Mouse (Mus musculus) c-Kit-positive CD71-positive TER-119-positive erythroid progenitor cells, embryonic 14.5 days (primary cell): ENCODE measurements around the gene Cyb561d2.

Experiments used
- DNase-seq: peaks from one replicate; pipeline ENCODE4 v3.0.0-alpha.2; 2013; ENCODE audit warnings: low spot score

Cyb561d2 gene

DNA sequence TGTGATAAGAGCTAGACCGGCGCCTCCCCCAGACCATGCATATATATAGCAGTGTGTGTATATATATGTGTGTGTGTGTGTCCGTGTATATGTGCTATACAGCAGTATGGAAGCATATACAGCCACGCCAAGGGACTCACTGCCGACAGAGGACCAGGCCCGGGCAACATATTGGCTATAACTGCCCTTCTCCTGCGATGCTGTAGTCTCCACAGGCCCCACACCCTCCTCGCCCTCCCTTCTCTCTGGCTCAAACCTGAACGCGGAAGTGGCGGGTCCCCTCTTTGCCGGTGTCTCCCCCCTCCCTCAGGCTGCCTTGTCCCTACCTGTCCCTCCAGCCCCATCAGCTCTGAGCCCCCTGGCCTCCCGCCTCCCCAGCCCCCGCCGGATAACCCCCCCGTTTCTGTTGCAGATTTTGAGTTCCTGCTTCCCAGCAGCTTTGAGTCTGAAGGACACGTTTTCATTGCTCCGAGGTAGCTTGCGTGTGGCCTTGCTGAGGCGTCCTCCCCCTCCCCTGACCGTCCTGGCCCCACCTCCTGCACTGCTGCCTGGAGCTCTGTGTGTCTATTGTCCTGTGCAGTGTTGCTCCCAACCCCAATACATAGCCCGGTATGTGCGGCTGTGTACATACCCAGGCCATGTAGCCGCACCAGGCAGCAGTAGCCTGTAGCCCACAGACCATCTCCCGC lies 20.1 kb downstream of the Cyb561d2 start:
- DNase-seq: no peak

DNA sequence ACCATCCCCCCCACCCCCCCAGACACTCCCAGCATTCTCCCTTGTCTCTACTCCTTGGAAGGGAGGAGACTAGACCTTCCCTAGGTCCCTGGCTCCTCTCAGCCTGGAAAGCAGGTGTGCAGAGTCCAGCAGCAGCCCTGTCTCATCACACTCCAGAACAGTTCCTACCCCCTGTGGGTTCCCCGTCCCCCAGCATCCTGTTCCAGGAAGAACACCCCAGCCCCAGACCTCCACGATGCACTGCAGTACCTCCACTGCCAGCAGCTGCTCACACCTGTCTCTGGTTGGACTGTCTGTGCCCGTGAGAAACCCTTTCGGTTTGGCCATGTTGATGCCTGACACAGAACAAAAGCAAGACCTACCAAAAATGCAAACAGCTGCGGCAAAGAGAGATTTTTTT lies 20.8 kb downstream of the Cyb561d2 start:
- no peak for DNase-seq

DNA sequence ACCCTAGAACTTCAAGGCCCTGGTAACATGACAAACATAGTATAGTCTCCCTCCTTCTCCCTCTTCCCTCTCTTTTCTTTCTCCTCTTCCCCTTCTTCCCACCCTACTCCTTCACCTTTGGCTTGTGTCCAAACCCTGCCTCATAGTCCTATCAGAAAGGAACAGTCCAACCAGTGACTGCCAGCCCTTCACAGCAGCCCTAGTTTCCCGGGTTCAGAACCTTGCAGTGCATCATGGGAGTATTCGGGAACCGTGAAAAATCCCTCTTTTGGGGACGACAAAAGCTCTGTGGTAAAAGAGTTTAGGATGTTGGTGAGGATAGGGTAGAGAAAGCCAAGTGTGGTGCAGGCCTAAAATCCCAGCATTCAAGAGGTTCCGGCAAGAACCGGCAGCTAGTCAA lies 21.7 kb downstream of the Cyb561d2 start:
- no peak for DNase-seq

DNA sequence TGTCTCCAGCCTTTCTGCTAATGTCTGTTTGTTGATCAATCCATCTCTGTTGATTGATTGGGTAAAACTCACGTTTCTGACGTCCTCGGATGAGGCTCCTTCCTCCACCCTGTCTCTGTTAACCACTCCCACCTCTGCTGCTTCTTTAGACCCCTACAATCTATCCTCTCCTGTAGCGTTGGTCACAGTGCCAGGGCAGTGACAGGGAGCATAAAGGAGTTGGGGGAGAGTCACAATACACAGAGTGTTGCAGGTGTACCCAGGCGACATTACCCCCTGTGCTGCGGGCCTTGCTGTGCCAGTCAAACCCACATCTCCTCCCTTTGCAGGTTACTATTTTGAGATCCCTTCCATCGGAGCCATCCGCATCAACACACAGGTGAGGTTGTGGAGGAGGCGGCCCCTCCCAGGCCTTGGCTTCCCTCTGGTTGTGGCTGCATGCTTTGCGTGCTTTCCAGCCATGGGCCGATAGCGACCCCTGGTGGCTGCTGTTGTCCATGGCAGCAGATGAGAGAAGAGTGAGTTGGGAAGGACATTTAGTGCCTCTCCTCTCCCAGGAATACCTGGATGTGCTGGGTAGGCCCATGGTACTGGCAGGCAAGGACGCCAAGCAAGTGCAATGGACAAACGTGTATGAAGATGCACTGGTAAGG lies 27.6 kb downstream of the Cyb561d2 start:
- peak; percentile 74 for DNase-seq

DNA sequence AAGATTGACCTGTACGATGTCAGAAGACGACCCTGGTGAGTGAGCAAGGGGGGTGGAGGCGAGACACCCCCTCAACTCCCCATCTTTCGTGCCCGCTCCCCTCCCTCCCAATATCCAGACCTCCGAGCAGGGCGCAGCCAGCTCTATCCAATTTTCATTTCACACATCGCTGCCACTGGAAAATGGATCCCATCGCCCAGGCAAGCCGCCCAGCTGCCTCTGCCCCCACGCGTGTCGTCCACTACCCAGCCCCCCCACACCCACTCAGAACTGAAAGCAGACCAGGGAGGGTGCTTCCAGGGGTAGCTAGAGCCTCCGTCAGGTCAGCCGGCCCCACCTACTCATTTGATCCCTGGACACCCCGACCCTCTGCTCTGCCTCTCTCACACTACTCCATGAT lies 29.7 kb downstream of the Cyb561d2 start:
- no peak for DNase-seq

DNA sequence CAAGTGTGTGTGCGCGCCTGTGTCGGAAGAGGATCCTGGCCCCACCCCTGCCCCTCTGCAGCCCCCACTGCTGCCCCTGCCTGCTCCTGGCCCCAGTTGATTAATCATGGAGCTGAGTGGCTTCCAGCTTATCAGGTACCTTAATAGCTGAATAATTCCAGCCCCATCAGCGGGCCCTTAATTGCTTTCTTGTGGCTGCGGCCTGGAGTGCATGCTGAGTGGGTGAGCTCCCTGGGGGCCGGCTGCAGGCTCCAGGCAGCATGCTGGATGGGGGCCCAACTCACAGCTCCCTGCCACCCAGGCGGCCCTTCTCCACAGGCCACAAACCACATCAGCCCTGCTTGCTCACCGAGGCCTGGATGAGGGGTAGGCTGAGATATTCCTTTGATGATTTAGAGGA lies 30.6 kb downstream of the Cyb561d2 start:
- DNase-seq: no peak

DNA sequence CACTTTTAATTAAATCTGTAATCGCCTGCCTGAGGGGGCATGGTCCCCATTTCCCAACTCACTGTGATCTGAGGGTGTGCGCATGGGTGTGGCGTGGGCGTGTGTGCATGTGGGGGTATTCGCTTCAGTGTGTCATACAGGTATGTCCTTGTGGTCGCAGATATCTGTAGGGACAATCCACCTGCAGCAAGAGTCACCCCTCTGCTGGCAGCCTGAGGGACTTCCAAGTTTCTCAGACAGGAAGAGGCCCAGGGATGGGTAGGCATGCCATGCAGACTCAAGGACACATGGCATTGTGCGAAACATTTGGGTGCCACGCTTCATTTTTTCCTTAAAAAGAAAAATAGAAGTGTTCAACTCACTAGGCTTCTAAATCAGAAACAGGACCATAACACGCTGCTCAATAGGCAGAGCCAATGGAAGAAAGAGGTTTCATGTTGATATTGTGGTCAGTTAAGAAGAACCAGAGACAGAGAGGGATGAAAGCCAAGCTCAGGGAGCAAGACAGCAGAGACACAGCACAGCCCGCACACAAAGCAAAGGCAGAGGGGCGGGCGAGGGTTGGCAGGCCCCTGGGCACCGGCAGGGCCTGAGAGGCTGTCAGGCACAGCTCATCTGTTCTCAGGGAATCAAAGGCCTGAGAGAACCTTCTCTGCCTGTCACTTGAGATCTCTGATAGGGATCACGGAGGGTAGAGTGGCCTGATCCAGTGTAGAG lies 31.5 kb downstream of the Cyb561d2 start:
- no peak for DNase-seq

DNA sequence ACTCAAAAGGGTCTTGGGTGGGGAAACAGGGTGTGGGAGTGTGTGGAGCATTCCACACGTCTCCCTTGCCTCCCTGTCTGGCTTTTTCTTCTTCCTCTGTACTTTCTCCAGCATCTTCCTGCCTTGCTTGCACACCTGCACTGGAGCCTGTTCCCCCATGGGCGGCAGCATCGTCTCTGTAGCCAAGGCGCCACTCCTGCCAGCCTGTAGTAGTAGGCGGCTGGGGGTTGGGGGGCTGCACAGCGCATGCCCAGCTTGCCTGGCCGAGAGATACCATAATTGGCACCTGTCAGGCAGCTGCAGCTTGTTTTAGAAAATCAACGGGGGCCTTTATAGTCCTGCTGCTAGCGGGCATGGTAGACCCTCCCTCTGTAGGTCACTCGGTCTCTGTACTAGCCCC lies 33.7 kb downstream of the Cyb561d2 start:
- no peak for DNase-seq

DNA sequence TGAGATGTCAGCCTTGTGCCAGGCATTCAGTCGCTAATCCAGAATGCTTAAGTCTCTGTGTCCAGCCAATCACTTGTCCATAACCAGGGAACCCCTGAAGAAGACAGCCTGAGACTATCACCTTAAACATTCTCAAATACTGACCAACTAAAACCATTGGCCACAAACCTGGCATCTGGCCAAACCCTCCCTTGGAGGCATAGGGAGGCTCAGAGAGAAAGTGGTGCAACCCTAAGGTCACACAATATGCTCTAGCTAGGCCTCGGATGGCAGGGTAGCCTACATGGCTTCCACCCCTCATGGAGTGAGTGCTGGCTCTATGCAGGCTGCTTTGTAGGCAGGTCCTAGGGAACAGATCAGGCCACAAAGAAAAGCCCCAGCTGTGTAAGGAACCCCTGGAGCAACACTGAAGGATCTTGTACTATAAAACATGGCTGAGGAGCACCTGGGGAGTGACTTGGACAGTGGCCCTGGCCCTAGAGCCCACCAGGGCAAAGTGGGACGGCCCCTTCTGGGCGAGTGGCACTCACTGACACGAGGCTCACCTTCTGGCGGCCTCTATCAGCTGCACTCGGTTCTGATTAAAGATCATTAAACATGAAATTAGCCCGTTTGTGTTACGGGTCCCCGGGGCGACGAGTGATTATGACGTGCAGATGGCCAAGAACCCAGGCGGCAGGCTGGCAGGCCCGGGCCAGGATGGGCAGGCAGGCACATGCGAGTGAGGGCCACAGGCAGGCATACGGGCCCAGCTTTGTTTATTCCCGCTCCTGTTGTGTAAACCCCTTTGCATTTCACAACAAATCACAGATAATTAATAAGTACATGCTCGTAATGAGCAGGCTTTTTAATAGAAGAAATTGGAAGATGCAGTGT lies 37.1 kb downstream of the Cyb561d2 start:
- no peak for DNase-seq

DNA sequence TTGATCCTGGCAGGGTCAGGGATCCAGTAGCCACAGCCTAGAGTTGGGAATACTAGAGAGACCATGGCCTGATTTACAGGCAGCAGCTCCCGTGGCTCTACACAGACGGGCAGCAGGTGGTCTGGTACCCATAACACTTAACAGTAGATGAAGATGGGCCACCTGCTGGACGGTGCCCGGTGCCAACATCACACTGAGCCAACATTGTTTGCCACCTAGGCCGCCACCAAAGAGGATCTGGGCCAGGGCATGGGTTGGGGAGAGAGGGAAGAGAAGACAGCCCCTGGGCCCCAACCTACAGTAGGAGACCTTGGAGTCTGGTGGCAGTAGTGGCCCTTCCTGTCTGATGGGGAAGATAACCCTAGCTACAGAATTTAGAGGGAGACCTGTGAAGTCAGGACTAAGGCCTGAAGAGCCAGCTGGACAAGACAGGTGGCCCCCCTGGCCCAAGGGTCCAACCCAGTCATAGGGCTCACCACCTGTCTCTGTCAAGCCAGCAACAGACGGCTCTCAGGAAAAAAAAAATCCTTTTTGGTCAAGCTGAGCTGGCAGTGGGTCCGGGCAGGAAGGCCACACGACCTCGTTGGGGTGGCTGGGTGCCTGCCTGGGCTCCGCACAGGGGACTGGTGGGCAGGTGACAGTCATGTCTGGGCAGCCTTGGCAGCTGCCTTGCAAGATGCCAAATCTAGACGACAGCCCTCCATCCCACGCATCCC lies 39.7 kb downstream of the Cyb561d2 start:
- no peak for DNase-seq

DNA sequence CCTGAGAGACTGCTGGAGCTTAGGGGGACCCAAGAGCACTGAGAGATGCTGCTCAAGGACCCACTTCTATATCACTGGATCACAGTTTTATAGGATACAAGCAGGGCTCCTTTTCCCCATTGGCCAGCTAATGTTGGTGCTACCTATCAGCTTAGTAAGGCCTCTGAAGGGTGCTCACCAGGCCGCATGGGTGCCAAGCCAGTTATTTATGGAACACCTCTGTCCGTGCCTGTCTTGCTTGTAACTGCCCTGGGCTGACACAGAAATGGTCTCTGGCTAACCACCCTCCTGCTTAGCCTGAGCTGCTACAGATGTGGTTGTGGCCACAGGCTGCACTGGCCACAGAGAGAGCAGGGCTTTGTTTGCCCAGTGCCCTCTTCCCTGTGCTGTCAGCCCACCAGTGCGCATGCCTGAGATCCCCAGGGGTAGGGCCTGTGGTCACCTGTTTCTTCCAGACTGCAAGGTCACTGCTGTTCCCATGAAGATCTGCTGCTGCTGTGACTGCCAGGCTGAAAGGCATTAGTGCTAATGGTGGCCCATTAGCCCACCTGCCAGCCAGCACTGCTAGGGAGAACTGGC lies 41.2 kb downstream of the Cyb561d2 start:
- no peak for DNase-seq

DNA sequence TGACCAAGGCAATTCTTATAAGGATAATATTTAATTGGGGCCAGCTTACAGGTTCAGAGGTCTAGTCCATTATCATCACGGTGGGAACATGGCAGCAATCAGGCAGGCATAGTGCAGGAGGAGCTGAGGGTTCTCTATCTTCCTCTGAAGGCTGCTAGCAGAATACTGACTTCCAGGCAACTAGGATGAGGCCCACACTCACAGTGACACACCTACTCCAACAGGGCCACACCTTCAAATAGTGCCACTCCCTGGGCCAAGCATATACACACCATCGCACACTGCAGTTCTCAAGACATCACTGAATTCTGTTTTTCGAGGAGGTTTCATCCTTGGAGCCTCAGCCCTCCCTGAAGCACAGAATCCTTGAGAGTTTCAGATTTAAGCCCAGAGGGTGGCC lies 45.6 kb downstream of the Cyb561d2 start:
- DNase-seq: no peak

DNA sequence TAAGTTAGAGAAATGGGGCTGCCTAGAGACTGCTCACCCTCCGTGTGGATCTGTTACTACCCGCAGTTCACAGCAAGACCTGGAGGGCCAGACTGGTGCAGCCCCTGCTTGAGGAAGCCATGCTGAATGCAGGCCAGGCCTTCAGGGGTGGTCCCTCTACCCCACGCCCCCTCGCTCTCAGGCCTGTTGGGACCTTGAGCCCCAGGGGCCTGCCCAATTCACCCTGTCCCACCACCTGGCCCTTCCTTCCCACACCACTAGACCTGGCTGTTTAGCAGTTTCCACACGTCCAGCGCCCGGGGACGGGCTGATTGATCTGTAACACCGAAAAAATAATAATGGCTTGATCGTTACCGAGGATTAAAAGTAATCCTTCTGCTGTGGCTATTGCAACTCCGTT lies 47.8 kb downstream of the Cyb561d2 start:
- DNase-seq: no peak

DNA sequence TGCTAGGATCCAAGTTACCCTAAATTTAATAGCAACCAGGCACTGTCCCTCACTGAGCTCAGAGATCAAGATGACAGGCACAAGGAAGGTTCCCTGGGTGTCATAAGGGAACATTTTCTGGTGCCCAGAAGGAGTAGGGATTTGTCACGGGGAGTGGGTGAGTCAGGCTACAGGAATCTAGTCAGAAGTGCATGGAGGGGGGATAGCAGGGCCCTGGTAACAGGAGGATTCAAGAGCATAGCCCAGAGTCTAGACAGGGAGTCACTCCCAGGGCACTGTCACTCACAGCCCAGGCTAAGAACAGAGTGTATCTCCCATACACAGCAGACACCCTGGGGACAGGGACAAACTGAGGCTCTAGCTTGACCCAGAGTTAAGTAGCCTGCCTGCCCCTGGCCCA lies 48.5 kb downstream of the Cyb561d2 start:
- DNase-seq: no peak

DNA sequence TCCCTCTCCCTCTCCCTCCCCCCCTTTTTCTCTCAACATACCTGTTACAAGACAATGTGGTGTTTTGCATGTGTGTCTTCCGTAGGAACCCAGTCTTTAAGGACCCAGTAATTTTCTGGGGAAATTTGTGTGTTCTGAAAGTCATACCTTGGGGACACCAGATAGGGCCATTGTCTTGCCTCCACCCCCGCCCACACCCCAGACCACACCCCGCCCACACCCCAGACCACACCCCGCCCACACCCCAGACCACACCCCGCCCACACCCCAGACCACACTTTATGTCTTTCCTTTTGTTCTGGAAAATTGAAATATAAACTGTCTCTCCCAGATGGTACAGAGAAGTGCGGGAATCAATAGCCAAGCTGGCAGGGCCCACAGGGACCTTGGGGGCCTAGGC lies 51.4 kb downstream of the Cyb561d2 start:
- no peak for DNase-seq

DNA sequence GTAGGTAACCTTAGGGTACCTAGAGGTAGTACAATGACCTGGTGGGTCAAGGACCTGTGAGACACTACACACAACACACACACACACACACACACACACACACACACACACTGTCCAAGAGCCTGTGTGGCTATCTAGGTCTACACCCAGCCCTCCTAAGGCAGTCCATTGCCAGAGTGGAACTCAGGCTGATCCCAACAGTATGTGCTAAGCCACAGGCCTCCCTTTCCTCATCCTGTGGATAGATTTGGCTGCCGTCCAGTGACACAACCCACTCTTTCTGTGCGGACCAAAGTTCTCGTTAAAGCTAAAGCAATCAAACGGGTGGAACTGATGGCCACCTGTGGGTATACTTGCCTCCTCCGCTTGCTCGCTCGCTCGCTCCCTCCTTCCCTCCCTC lies 51.8 kb downstream of the Cyb561d2 start:
- no peak for DNase-seq
